Mouse (Mus musculus) forebrain, embryonic 16.5 days (tissue): ENCODE measurements around the gene Ufsp2. TPM values are rescaled to one million over a fixed set of nuclear protein-coding genes. Genes with fewer than 3 reads are reported as not detected.

ENCODE experiments used
- ATAC-seq: fragments of 200-750 bp; cut with Nextera tagmentation; 2 replicates; pipeline ENCODE4 v1.8.0; 2017; ENCODE audit warnings: mild to moderate bottlenecking, moderate library complexity
- H3K27ac ChIP-seq: fragments of 300-500 bp; sonication (generic); 2 replicates; pipeline ENCODE4 v1.5.1; 2014; ENCODE audit warnings: low read length, control low read depth
- H3K27me3 ChIP-seq: fragments of 300-500 bp; sonication (generic); replicated peaks from 2 replicates; pipeline ENCODE4 v1.6.1; 2014; ENCODE audit warnings: low read length; ENCODE audit not compliant: control insufficient read depth, insufficient read depth
- H3K36me3 ChIP-seq: fragments of 300-500 bp; sonication (generic); 2 replicates; pipeline ENCODE4 v1.6.1; 2014; ENCODE audit not compliant: control insufficient read depth, insufficient read depth
- H3K4me1 ChIP-seq: fragments of 300-500 bp; sonication (generic); replicated peaks from 2 replicates; pipeline ENCODE4 v1.6.1; 2014; ENCODE audit warnings: low read length; ENCODE audit not compliant: control insufficient read depth, insufficient read depth
- H3K4me2 ChIP-seq: fragments of 300-500 bp; sonication (generic); 2 replicates; pipeline ENCODE4 v1.6.1; 2014; ENCODE audit warnings: mild to moderate bottlenecking, low read length, control low read depth
- H3K4me3 ChIP-seq: fragments of 300-500 bp; sonication (generic); replicated peaks from 2 replicates; pipeline ENCODE4 v1.5.1; 2014; ENCODE audit warnings: mild to moderate bottlenecking, low read length, control low read depth
- H3K9ac ChIP-seq: fragments of 300-500 bp; sonication (generic); replicated peaks from 2 replicates; pipeline ENCODE4 v1.6.1; 2014; ENCODE audit warnings: low read depth, low read length, control low read depth
- H3K9me3 ChIP-seq: fragments of 300-500 bp; sonication (generic); 2 replicates; pipeline ENCODE4 v1.6.1; 2016; ENCODE audit warnings: low read length; ENCODE audit not compliant: control insufficient read depth
- WGBS: fragments of 180-500 bp; shearing (Covaris S2); extraction: QIAGEN DNeasy Blood & Tissue Kit; methylation state at CpG from one replicate; pipeline ENCODE4 v1.1.7; 2014; 5-methylcytosine and 5-hydroxymethylcytosine counted together
- polyA plus RNA-seq: library from polyadenylated mRNA; unstranded; fragments of >200 nt; fragmentation: Nextera tagmentation; extraction: Ambion mirVana; gene quantifications from 2 replicates; pipeline ENCODE4 v1.2.1, GENCODE M21; 2015

Ufsp2 gene
- polyA plus RNA-seq, 1 experiment from 2014 or later = 59.8 TPM

DNA sequence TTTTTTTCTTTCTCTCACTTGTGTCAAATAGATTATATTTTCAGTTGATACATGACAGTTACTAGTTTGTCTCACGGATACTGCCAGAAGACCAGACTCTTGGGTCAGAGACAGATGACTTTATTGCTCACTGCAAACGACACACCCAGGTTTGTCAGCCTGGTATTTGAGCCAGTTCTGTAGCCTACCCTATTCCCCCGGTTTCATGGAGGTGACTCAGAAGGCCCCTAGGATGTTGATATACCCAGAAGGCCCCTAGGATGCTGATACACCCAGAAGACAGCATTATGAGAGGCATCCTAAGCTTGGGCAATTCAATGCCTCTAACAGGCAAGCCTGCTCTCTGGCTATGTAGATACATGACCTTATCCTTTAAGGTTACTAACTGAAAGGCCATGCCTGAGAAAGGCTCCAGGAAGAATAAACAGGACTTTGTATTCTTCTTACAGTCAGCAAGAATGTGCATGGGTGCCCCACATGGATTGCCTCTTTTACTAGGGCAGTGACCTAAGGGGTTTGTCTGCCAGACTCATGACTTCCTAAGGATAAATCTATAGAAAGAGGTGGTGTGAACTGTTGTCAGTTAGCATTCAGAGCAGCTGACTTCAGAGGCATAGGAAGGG, 31.8 kb downstream of the Ufsp2 start:
- no peaks in the 10 kb centered on the region for H3K9me3 ChIP-seq
- ATAC-seq = no peak
- no peak overlapping the region for H3K27ac ChIP-seq
- no peaks in the 10 kb centered on the region for H3K36me3 ChIP-seq
- no peak overlapping the region for H3K4me3 ChIP-seq
- WGBS = 90% methylated on average over 3 of the region's 3 CpGs
- no peak overlapping the region for H3K9ac ChIP-seq
- H3K4me1 ChIP-seq = no peaks in the 10 kb centered on the region; the same call in 1 of the 2 replicates
- no peak overlapping the region for H3K4me2 ChIP-seq
- H3K27me3 ChIP-seq = no peaks in the 10 kb centered on the region

DNA sequence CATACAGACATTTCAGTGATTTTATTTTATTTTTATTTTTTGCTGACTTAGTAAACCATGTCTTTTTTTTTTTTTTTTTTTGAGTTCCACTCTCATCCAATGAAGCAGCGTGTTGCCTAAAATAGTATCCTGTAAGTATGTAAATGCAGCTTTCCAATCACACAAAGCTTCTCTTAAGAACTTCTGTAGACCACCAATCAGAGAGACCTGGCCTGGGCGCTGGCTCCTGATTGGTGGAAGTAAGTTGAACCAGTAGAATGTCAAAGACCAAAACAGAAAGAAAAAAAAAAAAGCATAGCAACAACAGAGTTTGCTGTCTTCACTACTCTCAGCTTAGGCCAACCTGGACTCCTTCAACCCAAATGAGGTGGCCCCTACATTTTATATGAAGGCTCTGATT, 35.0 kb downstream of the Ufsp2 start:
- Histone ChIP-seq H3K27me3 (no peaks in the 10 kb centered on the region), H3K36me3 (no peaks in the 10 kb centered on the region), H3K4me2 (peak overlapping the region; percentile 20), H3K27ac (no peak overlapping the region), H3K9me3 (no peaks in the 10 kb centered on the region), H3K4me3 (no peak overlapping the region), H3K9ac (no peak overlapping the region), H3K4me1 (no peaks in the 10 kb centered on the region; the same call in 1 of the 2 replicates)
- WGBS = 45% methylated on average over 2 of the region's 2 CpGs
- peak; percentile 50 for ATAC-seq

- Histone ChIP-seq H3K4me3 (no peak overlapping the region), H3K4me1 (no peaks in the 10 kb centered on the region; the same call in 1 of the 2 replicates), H3K9ac (0 out of 2 replicates have a peak overlapping the region, but pooled peaks have one; percentile 7), H3K4me2 (peak overlapping the region; percentile 20), H3K9me3 (no peaks in the 10 kb centered on the region), H3K27ac (0 out of 2 replicates have a peak overlapping the region, but pooled peaks have one; percentile 45), H3K36me3 (no peaks in the 10 kb centered on the region), H3K27me3 (no peaks in the 10 kb centered on the region)
- peak; percentile 49 for ATAC-seq
- WGBS = 14% methylated on average over 17 of the region's 17 CpGs
These were observed 35.7 kb downstream of the Ufsp2 start for GRCm38 (mm10) chr8:46010746-46011680.

GRCm38 (mm10) chr8:46022203-46022602, 46.9 kb downstream of the Ufsp2 start:
- ATAC-seq = no peak
- Histone ChIP-seq H3K4me2 (no peak overlapping the region), H3K4me3 (no peak overlapping the region), H3K4me1 (no peaks in the 10 kb centered on the region), H3K36me3 (no peaks in the 10 kb centered on the region), H3K27me3 (no peaks in the 10 kb centered on the region), H3K9me3 (no peaks in the 10 kb centered on the region), H3K9ac (no peak overlapping the region), H3K27ac (no peak overlapping the region)
- 95% methylated on average over 9 of the region's 9 CpGs for WGBS

GRCm38 (mm10) chr8:46022758-46023157, 47.4 kb downstream of the Ufsp2 start:
- Histone ChIP-seq H3K4me3 (no peak overlapping the region), H3K4me1 (no peaks in the 10 kb centered on the region), H3K27me3 (no peaks in the 10 kb centered on the region), H3K36me3 (no peaks in the 10 kb centered on the region), H3K4me2 (no peak overlapping the region), H3K9ac (no peak overlapping the region), H3K27ac (no peak overlapping the region), H3K9me3 (no peaks in the 10 kb centered on the region)
- WGBS = 92% methylated on average over 9 of the region's 9 CpGs
- ATAC-seq = no peak

- 76% methylated on average over 4 of the region's 4 CpGs for WGBS
- Histone ChIP-seq H3K4me3 (no peak overlapping the region), H3K9me3 (no peaks in the 10 kb centered on the region), H3K9ac (no peak overlapping the region), H3K36me3 (no peaks in the 10 kb centered on the region), H3K4me1 (no peaks in the 10 kb centered on the region), H3K4me2 (no peak overlapping the region), H3K27me3 (no peaks in the 10 kb centered on the region), H3K27ac (no peak overlapping the region)
- ATAC-seq = no peak
These were observed 49.1 kb downstream of the Ufsp2 start for GRCm38 (mm10) chr8:46024392-46024791.

GRCm38 (mm10) chr8:46036217-46036616, 60.9 kb downstream of the Ufsp2 start:
- Histone ChIP-seq H3K27me3 (no peaks in the 10 kb centered on the region), H3K4me3 (no peak overlapping the region), H3K36me3 (no peaks in the 10 kb centered on the region), H3K9me3 (no peaks in the 10 kb centered on the region), H3K27ac (no peak overlapping the region), H3K9ac (no peak overlapping the region), H3K4me2 (no peak overlapping the region), H3K4me1 (no peaks in the 10 kb centered on the region)
- no peak for ATAC-seq
- WGBS = 69% methylated on average over 11 of the region's 11 CpGs

- no peak overlapping the region for H3K4me3 ChIP-seq
- no peaks in the 10 kb centered on the region for H3K27me3 ChIP-seq
- no peaks in the 10 kb centered on the region for H3K36me3 ChIP-seq
- H3K9ac ChIP-seq = no peak overlapping the region
- H3K4me1 ChIP-seq = no peaks in the 10 kb centered on the region
- no peak overlapping the region for H3K27ac ChIP-seq
- WGBS = 55% methylated on average over 1 of the region's 1 CpGs
- H3K4me2 ChIP-seq = no peak overlapping the region
- no peak for ATAC-seq
- no peaks in the 10 kb centered on the region for H3K9me3 ChIP-seq
These were observed 64.3 kb downstream of the Ufsp2 start for GRCm38 (mm10) chr8:46039666-46040065.

GRCm38 (mm10) chr8:46040260-46040659, 64.9 kb downstream of the Ufsp2 start:
- Histone ChIP-seq H3K9ac (no peak overlapping the region), H3K27ac (no peak overlapping the region)
- no peak for ATAC-seq

More at GRCm38 (mm10) chr8:46040260-46040659, 64.9 kb downstream of the Ufsp2 start:
- Histone ChIP-seq H3K4me1 (no peaks in the 10 kb centered on the region), H3K36me3 (no peaks in the 10 kb centered on the region), H3K4me2 (no peak overlapping the region), H3K4me3 (no peak overlapping the region), H3K9me3 (no peaks in the 10 kb centered on the region), H3K27me3 (no peaks in the 10 kb centered on the region)
- 60% methylated on average over 13 of the region's 13 CpGs for WGBS
